In the genomic region with DNA sequence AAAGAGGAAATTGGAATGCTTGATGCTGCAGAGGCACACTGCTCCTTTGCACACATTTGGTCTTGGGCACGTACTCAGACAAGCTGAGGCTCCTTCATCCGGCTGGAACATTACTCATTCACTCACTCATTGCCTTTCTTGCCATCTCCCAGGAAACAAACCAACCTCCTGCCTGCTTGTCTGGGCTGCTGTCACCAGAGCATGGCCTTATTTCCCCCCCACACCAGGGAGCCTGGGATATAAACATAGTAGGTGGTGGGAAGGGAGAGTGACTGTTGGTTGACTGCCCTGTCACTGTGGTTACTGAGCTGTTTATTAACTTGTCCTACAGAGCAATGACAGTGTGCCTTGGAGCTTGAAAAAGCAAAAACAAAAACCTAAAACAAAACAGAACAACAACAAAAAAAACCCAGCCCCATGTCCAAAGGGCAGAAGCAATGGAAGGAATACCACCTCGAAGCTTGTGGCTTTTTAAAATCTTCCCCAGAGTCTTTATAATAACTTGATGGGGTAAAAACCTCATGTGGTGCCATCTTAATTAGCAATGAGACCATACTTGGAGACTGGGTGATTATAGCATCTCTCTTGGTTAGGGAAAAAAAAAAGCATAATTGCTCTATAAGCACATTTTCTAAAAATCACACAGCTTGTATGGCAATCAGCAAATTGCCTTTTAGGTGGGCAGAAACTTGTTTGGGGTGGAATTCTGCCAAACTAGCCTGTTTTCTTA, we compare ENCODE assay signal across 10 mouse cellular contexts. TPM values are rescaled to one million over a fixed set of nuclear protein-coding genes. Genes with fewer than 3 reads are reported as not detected.
DNase-seq lines count a peak whose midpoint lies in the region; ATAC-seq lines count a peak whose summit lies in the region.
"Had no signal": no experiment of that assay in that cellular context is flagged by ENCODE, and none has a peak within 500 bp of the region (broad histone marks: within the 10 kb centered on the region; RNA-seq: fewer than 3 reads in every experiment).

No protein-coding gene starts in this region.

- H3K27me3 ChIP-seq in heart, embryonic 16.5 days (ENCODE audit: control insufficient read depth, insufficient read depth, low read length): no peaks in the 10 kb centered on the region
- H3K27me3 ChIP-seq in forebrain, embryonic 16.5 days (replicated peaks; ENCODE audit: control insufficient read depth, insufficient read depth, low read length): no peaks in the 10 kb centered on the region

- H3K9ac ChIP-seq in heart, embryonic 16.5 days (ENCODE audit: low read length): no peak overlapping the region
- no peak overlapping the region for H3K9ac ChIP-seq in forebrain, embryonic 16.5 days (replicated peaks; ENCODE audit: low read depth, low read length)

- H3K9me3 ChIP-seq in heart, embryonic 16.5 days (replicated peaks; ENCODE audit: control insufficient read depth, low read length): no peaks in the 10 kb centered on the region
- no peaks in the 10 kb centered on the region for H3K9me3 ChIP-seq in forebrain, embryonic 16.5 days (ENCODE audit: control insufficient read depth, low read length)

- ATAC-seq in heart, embryonic 16.5 days (replicated peaks; ENCODE audit: extremely low read depth, insufficient read depth, low FRiP score): 0 out of 2 replicates have a peak, but pooled peaks have one; percentile 17
- peak; percentile 63 for ATAC-seq in forebrain, embryonic 16.5 days

- H3K4me3 ChIP-seq in heart, embryonic 16.5 days (ENCODE audit: low read length): no peak overlapping the region
- no peak overlapping the region for H3K4me3 ChIP-seq in forebrain, embryonic 16.5 days (replicated peaks; ENCODE audit: low read length)

- peak overlapping the region; percentile 55 for H3K27ac ChIP-seq in heart, embryonic 16.5 days (ENCODE audit: low read length)
- peak overlapping the region; percentile 84 for H3K27ac ChIP-seq in forebrain, embryonic 16.5 days (ENCODE audit: low read length)

- peaks cover 19% of the 10 kb centered on the region for H3K4me1 ChIP-seq in heart, embryonic 16.5 days (ENCODE audit: control insufficient read depth, insufficient read depth, low read length)
- peaks cover 16% of the 10 kb centered on the region for H3K4me1 ChIP-seq in forebrain, embryonic 16.5 days (replicated peaks; ENCODE audit: control insufficient read depth, insufficient read depth, low read length)

- WGBS in heart, embryonic 16.5 days: 45% methylated on average over 3 of the region's 3 CpGs
- 16% methylated on average over 3 of the region's 3 CpGs for WGBS in forebrain, embryonic 16.5 days

- no peaks in the 10 kb centered on the region for H3K36me3 ChIP-seq in heart, embryonic 16.5 days (ENCODE audit: control insufficient read depth, insufficient read depth)
- no peaks in the 10 kb centered on the region for H3K36me3 ChIP-seq in forebrain, embryonic 16.5 days (ENCODE audit: control insufficient read depth, insufficient read depth)

- DNase-seq in heart, adult 18-20 months: no peak
- DNase-seq in NIH3T3 (ENCODE audit: low read depth): peak; percentile 54
- DNase-seq in layer of hippocampus, postnatal 14 days (ENCODE audit: low spot score in 2 of 2): peak; percentile 21 to 70
- no peak for DNase-seq in embryo, embryonic 10 days (ENCODE audit: low spot score)
- no peak for DNase-seq in spleen, adult 18-20 months
- no peak for DNase-seq in ovary, adult 18-20 months (ENCODE audit: low spot score)

- peak overlapping the region; percentile 19; the same call in 1 of the 2 replicates for H3K4me2 ChIP-seq in heart, embryonic 16.5 days (ENCODE audit: low read depth, low read length)
- H3K4me2 ChIP-seq in forebrain, embryonic 16.5 days (ENCODE audit: low read length): no peak overlapping the region

RNA-seq across cellular contexts. Expression of gene Tmigd1, which starts 9.5 kb away (rescaled TPM):
- 0.21 and 2.7 TPM in 2 replicates for polyA plus RNA-seq in heart, embryonic 16.5 days (2015; fragmentation: Nextera tagmentation; extraction: Ambion mirVana)
- under 1 TPM in 1 of 2 experiments, not detected in 1; 0.28 TPM for total RNA-seq in heart, adult 18-20 months (2021)
- polyA plus RNA-seq in forebrain, embryonic 16.5 days (2015; fragmentation: Nextera tagmentation; extraction: Ambion mirVana): not detected in 2 replicates
- total RNA-seq in layer of hippocampus, postnatal 14 days (2021): not detected
- total RNA-seq: left cerebral cortex, postnatal 14 days; neutrophil, adult 5-6 weeks had no signal

RNA-seq across cellular contexts. Expression of gene Blmh, which starts 13.1 kb away (rescaled TPM):
- 101 and 107 TPM in 2 replicates for polyA plus RNA-seq in heart, embryonic 16.5 days (2015; fragmentation: Nextera tagmentation; extraction: Ambion mirVana)
- total RNA-seq in heart, adult 18-20 months (2021): 10 to 100 TPM; 26.3 to 30.1 TPM
- polyA plus RNA-seq in forebrain, embryonic 16.5 days (2015; fragmentation: Nextera tagmentation; extraction: Ambion mirVana): 128 and 136 TPM in 2 replicates
- 10 to 100 TPM; 68.5 to 69.9 TPM for total RNA-seq in layer of hippocampus, postnatal 14 days (2021)

Comparison
In these comparisons a context has a peak if more than half of its experiments do, and no peak if none do; other contexts are left out.
1. DNase-seq: peak in NIH3T3 (single experiment) and layer of hippocampus, postnatal 14 days (2 of 2); none in heart, adult 18-20 months (0 of 2), embryo, embryonic 10 days (single experiment), spleen, adult 18-20 months (0 of 2) and ovary, adult 18-20 months (single experiment).